Mouse (Mus musculus) layer of hippocampus, postnatal 36 days (tissue): ENCODE results near the gene Acr. TPM values are rescaled to one million over a fixed set of nuclear protein-coding genes. Genes with fewer than 3 reads are reported as not detected.

Experiments used
- DNase-seq, 2 experiments: peaks; one replicate each; pipeline ENCODE4 v3.0.0; 2022
- total RNA-seq, 2 experiments: library from RNA; stranded (reverse); gene quantifications; 2 replicates each; pipeline ENCODE4 v1.2.3; 2021

Acr gene
- total RNA-seq, 2 experiments from 2014 or later, result 0.91 to 1.2 TPM

GRCm38 (mm10) chr15:89623626-89623959 is 55.5 kb downstream of the Acr start:
- DNase-seq, result peak; percentile 62 to 76

Other genes starting within 250 kb of the Acr start
- gene Adm2, start 245.6 kb upstream of the Acr start, total RNA-seq, result not detected
- gene Miox, start 233.9 kb upstream of the Acr start, total RNA-seq, result not detected
- gene Lmf2, start 212.7 kb upstream of the Acr start, total RNA-seq, result 10 to 100 TPM; 19.7 to 21.4 TPM
- gene Ncaph2, start 212.6 kb upstream of the Acr start, total RNA-seq, result 10 to 100 TPM; 87.0 to 95.3 TPM
- gene Sco2, start 194.5 kb upstream of the Acr start, total RNA-seq, result 10 to 100 TPM; 31.5 to 32.6 TPM
- gene Tymp, start 191.3 kb upstream of the Acr start, total RNA-seq, result 1 to 10 TPM; 1.4 to 1.5 TPM
- gene Odf3b, start 189.0 kb upstream of the Acr start, total RNA-seq, result 1 to 10 TPM; 2.7 to 2.8 TPM
- under 1 TPM; 0.25 to 0.68 TPM for gene Klhdc7b, start 183.4 kb upstream of the Acr start, total RNA-seq
- gene Syce3, start 157.8 kb upstream of the Acr start, total RNA-seq, result not detected
- 1 to 10 TPM; 1.8 to 2.3 TPM for gene Cpt1b, start 142.5 kb upstream of the Acr start, total RNA-seq
- gene C730034F03Rik, start 138.7 kb upstream of the Acr start, total RNA-seq, result 1 to 10 TPM; 2.6 to 3.1 TPM
- gene Gm44502, start 138.6 kb upstream of the Acr start, total RNA-seq, result under 1 TPM in 1 of 2 experiments, not detected in 1; 0.30 TPM
- gene Chkb, start 138.4 kb upstream of the Acr start, total RNA-seq, result 10 to 100 TPM; 37.5 to 43.0 TPM
- 100 to 1,000 TPM; 248 to 284 TPM for gene Mapk8ip2, start 114.4 kb upstream of the Acr start, total RNA-seq
- 10 to 100 TPM; 28.6 to 30.6 TPM for gene Arsa, start 90.9 kb upstream of the Acr start, total RNA-seq
- gene Shank3, start 68.7 kb upstream of the Acr start, total RNA-seq, result 100 to 1,000 TPM; 244 to 255 TPM
- 10 to 100 TPM; 27.1 to 31.2 TPM for gene Rabl2, start 23.6 kb downstream of the Acr start, total RNA-seq